Mouse (Mus musculus): ENCODE measurements around the gene Btg1-ps2.
"Not testable (repeated sequence)": the region's sequence is repeated elsewhere in the genome, so short reads cannot be mapped to it uniquely, and the experiment has no call there.

Btg1-ps2 gene

GRCm38 (mm10) chrX:38043014-38043413 lies at the start of gene Btg1-ps2:
TSS of gene Btg1-ps2 (minus strand) at chrX:38043114.
- not testable (repeated sequence) for DNase-seq (ENCODE audit: low spot score)

DNA sequence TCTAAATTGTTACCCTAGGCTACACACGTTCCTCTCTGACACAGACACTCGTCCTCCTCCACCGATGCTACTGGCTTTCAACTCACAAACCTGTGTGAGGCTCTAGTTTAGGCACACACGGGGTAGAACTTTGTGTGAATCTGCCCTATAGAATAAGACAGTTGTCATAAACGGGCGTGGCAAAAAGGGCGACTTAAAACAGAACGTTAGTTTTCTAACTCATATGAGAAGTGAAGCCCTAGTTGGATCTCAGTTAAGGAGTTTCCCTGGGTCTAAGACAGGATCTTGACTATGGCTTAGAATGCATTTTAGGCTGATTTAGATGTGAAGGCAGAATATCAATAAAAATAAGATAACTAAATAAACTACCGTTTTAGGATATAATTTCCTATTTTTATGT lies 42.1 kb upstream of the Btg1-ps2 start, which contains the start of gene Rhox11:
TSS of gene Rhox11 (minus strand) at position 101 of the 400 bp plus-strand sequence.
- DNase-seq (ENCODE audit: low spot score), result no peak

DNA sequence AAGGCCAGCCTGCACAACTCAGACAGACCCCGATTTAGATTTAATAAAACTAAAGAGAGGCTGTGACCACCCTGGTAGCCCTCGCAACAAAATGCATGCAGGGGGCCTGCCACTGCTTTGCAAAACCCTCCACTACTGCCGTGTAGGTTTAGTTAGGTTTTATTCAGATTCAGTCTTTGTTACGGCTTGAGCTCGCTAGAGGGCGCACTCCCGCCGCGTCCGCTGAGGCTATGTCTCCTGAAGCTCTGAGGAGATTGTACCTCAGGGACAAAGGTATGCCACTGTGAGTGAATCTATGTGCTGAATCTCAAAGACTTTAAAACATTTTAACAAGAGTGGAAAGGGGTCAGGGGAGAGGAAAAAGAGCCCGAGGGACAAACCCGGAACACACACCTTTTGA lies 41.3 kb upstream of the Btg1-ps2 start:
- DNase-seq (ENCODE audit: low spot score), result peak; percentile 41

GRCm38 (mm10) chrX:38066175-38066574 lies 23.3 kb upstream of the Btg1-ps2 start, which contains the start of gene Rhox10:
TSS of gene Rhox10 (plus strand) at chrX:38066475.
- DNase-seq (ENCODE audit: low spot score), result no peak

DNA sequence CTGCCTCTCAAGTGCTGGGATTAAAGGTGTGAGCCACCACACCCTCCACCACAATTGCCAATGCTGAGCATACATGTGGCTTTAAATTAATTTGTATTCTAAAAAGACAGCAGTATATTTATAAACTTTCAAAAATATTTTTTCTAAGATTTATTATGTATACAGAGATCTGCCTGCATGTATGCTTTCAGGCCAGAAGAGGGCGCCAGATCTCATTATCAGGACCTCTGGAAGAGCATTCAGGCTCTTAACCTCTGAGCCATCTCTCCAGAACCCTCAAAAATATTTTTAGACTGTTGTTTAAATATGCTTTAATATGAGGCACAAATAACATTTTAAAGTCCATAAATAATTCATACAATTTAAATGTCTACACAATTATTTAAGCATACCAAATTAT lies 18.6 kb upstream of the Btg1-ps2 start:
- DNase-seq (ENCODE audit: low spot score), result no peak

GRCm38 (mm10) chrX:38039666-38040065 lies 3.2 kb downstream of the Btg1-ps2 start:
- no peak for DNase-seq (ENCODE audit: low spot score)

DNA sequence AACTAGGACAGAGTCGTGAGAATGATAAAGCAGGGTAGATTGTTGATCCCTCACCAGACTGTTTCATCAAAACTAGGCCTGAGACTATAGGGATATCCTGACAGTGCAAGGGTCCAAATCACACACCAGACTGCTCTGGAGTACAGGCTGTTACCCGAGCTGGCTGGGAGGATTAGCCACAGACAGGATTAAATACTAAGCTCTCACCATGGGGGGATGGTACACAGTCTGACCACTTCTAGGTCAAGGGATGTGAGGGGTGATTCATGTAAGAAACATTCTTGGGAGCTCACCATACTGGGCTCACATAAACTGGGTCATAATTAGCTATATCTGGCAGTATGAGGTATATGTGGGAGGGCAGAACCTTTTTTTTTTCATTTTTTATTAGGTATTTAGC lies 9.1 kb downstream of the Btg1-ps2 start:
- DNase-seq (ENCODE audit: low spot score), result no peak

DNA sequence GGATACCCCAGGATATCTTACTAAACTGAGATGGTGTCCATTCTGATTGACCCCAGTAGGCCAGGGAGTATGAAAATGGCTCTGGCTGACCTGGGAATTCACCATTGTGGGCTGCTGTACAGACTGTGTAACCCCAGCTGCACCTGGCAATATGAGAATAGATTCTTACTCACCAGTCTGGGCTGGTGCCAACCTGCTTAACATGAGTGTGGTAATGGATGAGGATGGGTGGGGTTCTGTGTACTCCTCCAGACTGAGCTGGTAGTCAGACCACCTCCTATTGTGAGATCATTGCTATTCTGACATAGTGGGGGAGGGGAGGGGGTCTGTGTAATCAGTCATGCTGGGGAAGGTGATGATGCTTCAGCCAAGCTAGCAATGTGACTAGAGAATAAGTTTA lies 24.3 kb downstream of the Btg1-ps2 start, which contains the start of gene Btg1-ps1:
TSS of gene Btg1-ps1 (minus strand) at position 219 of the 400 bp plus-strand sequence.
- not testable (repeated sequence) for DNase-seq (ENCODE audit: low spot score)

DNA sequence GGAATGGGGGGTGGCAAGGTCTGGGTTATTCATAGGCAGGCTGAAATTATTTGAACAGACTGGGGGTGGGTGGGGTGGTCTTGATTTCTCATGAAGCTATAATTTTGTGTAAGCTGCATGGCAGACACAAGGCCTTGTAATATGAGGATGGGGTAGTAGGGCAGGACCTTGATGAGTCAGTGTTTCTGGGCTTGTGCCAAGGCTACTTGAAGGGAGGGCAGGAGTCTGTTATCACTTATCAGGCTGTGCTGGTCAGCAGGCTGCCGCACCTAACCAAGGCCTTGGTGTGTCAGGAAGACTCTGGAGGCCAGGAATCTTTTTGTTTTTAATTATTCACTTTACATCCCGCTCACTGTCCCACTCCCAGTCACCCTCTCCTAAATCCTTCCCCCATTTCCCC lies 34.2 kb downstream of the Btg1-ps2 start:
- DNase-seq (ENCODE audit: low spot score), result no peak

All from urinary bladder, postnatal 25 days (tissue).